In genomic region chr19:57140071-57140470, GRCm38 (mm10) we compare ENCODE assay signal across 13 mouse cellular contexts.
"Had no signal": no experiment of that assay in that cellular context is flagged by ENCODE, and none has a peak within 500 bp of the region (broad histone marks: within the 10 kb centered on the region; RNA-seq: fewer than 3 reads in every experiment).

No protein-coding gene starts in this region.

- H3K4me1 ChIP-seq: midbrain, embryonic 12.5 days; neural tube, embryonic 12.5 days had no signal

- H3K4me2 ChIP-seq: midbrain, embryonic 12.5 days; neural tube, embryonic 12.5 days; stomach, embryonic 15.5 days had no signal

- H3K9me3 ChIP-seq: midbrain, embryonic 10.5 days; midbrain, embryonic 12.5 days; neural tube, embryonic 12.5 days; stomach, embryonic 15.5 days had no signal

- H3K36me3 ChIP-seq: midbrain, embryonic 10.5 days; midbrain, embryonic 12.5 days; neural tube, embryonic 12.5 days; stomach, embryonic 15.5 days had no signal

- H3K9ac ChIP-seq: midbrain, embryonic 12.5 days; neural tube, embryonic 12.5 days; stomach, embryonic 15.5 days had no signal

- H3K27me3 ChIP-seq: midbrain, embryonic 12.5 days; neural tube, embryonic 12.5 days; stomach, embryonic 15.5 days had no signal

- DNase-seq: lung, adult 2 months; lung, postnatal 10 days; lung, postnatal 4 days; midbrain, embryonic 14.5 days; right cerebral cortex, postnatal 14 days; thymus, adult 18-20 months; thymus, postnatal 14 days; thymus, postnatal 36 days had no signal

- ATAC-seq: midbrain, embryonic 16.5 days had no signal

- H3K4me3 ChIP-seq: midbrain, embryonic 10.5 days; midbrain, embryonic 12.5 days; neural tube, embryonic 12.5 days; stomach, embryonic 15.5 days had no signal

- H3K27ac ChIP-seq: midbrain, embryonic 10.5 days; midbrain, embryonic 12.5 days; neural tube, embryonic 12.5 days; stomach, embryonic 15.5 days had no signal
